Mouse (Mus musculus) neural tube, embryonic 15.5 days (tissue): ENCODE results near the gene Fam53a. TPM values are rescaled to one million over a fixed set of nuclear protein-coding genes. Genes with fewer than 3 reads are reported as not detected.

ENCODE experiments used
- ATAC-seq: fragments of 200-750 bp; cut with Nextera tagmentation; 2 replicates; pipeline ENCODE4 v1.8.0; 2017; ENCODE audit warnings: mild to moderate bottlenecking, moderate TSS enrichment, moderate library complexity; ENCODE audit not compliant: low FRiP score
- H3K27ac ChIP-seq: fragments of 300-500 bp; sonication (generic); replicated peaks from 2 replicates; pipeline ENCODE4 v1.5.1; 2015; ENCODE audit warnings: mild to moderate bottlenecking, inconsistent platforms
- H3K27me3 ChIP-seq: fragments of 300-500 bp; sonication (generic); replicated peaks from 2 replicates; pipeline ENCODE4 v1.6.1; 2015; ENCODE audit warnings: inconsistent platforms
- H3K36me3 ChIP-seq: fragments of 300-500 bp; sonication (generic); 2 replicates; pipeline ENCODE4 v1.6.1; 2015; ENCODE audit warnings: inconsistent platforms
- H3K4me1 ChIP-seq: fragments of 300-500 bp; sonication (generic); 2 replicates; pipeline ENCODE4 v1.6.1; 2015; ENCODE audit warnings: inconsistent platforms
- H3K4me2 ChIP-seq: fragments of 300-500 bp; sonication (generic); 2 replicates; pipeline ENCODE4 v1.6.1; 2015; ENCODE audit warnings: inconsistent platforms, mild to moderate bottlenecking, moderate library complexity
- H3K4me3 ChIP-seq: fragments of 300-500 bp; sonication (generic); replicated peaks from 2 replicates; pipeline ENCODE4 v1.5.1; 2015; ENCODE audit warnings: mild to moderate bottlenecking, inconsistent platforms
- H3K9ac ChIP-seq: fragments of 300-500 bp; sonication (generic); replicated peaks from 2 replicates; pipeline ENCODE4 v1.6.1; 2015; ENCODE audit warnings: mild to moderate bottlenecking, inconsistent platforms
- H3K9me3 ChIP-seq: fragments of 300-500 bp; sonication (generic); replicated peaks from 2 replicates; pipeline ENCODE4 v1.6.1; 2016; ENCODE audit warnings: inconsistent platforms
- WGBS: fragments of 180-500 bp; shearing (Covaris S2); methylation state at CpG from one replicate; pipeline ENCODE4 v1.1.7; 2015; ENCODE audit warnings: mixed read lengths; 5-methylcytosine and 5-hydroxymethylcytosine counted together
- polyA plus RNA-seq: library from polyadenylated mRNA; unstranded; fragments of >200 nt; fragmentation: Nextera tagmentation; extraction: Ambion mirVana; gene quantifications from 2 replicates; pipeline ENCODE4 v1.2.1, GENCODE M21; 2015

Fam53a gene
- polyA plus RNA-seq, 1 experiment from 2014 or later, result 25.5 TPM

- ATAC-seq, result no peak
- H3K4me1 ChIP-seq, result peaks cover 61% of the 10 kb centered on the region
- H3K9me3 ChIP-seq, result no peaks in the 10 kb centered on the region
- no peak overlapping the region for H3K9ac ChIP-seq
- H3K36me3 ChIP-seq, result peaks cover 20% of the 10 kb centered on the region
- WGBS, result 97% methylated on average over 13 of the region's 13 CpGs
- H3K4me3 ChIP-seq, result no peak overlapping the region
- H3K27me3 ChIP-seq, result no peaks in the 10 kb centered on the region
- no peak overlapping the region for H3K4me2 ChIP-seq
- no peak overlapping the region for H3K27ac ChIP-seq
Observed at GRCm38 (mm10) chr5:33654424-33654823, 25.0 kb upstream of the Fam53a start.

GRCm38 (mm10) chr5:33652783-33653173 lies 23.3 kb upstream of the Fam53a start:
- no peaks in the 10 kb centered on the region for H3K9me3 ChIP-seq
- peak overlapping the region; percentile 99 for H3K27ac ChIP-seq
- H3K9ac ChIP-seq, result 0 out of 2 replicates have a peak overlapping the region, but pooled peaks have one; percentile 11
- H3K36me3 ChIP-seq, result peaks cover 28% of the 10 kb centered on the region
- no peaks in the 10 kb centered on the region for H3K27me3 ChIP-seq
- WGBS, result 2% methylated on average over 9 of the region's 9 CpGs
- H3K4me3 ChIP-seq, result peak overlapping the region; percentile 85
- H3K4me2 ChIP-seq, result peak overlapping the region; percentile 68
- peaks cover 51% of the 10 kb centered on the region for H3K4me1 ChIP-seq
- ATAC-seq, result peak; percentile 7; the same call in 1 of the 2 replicates

DNA sequence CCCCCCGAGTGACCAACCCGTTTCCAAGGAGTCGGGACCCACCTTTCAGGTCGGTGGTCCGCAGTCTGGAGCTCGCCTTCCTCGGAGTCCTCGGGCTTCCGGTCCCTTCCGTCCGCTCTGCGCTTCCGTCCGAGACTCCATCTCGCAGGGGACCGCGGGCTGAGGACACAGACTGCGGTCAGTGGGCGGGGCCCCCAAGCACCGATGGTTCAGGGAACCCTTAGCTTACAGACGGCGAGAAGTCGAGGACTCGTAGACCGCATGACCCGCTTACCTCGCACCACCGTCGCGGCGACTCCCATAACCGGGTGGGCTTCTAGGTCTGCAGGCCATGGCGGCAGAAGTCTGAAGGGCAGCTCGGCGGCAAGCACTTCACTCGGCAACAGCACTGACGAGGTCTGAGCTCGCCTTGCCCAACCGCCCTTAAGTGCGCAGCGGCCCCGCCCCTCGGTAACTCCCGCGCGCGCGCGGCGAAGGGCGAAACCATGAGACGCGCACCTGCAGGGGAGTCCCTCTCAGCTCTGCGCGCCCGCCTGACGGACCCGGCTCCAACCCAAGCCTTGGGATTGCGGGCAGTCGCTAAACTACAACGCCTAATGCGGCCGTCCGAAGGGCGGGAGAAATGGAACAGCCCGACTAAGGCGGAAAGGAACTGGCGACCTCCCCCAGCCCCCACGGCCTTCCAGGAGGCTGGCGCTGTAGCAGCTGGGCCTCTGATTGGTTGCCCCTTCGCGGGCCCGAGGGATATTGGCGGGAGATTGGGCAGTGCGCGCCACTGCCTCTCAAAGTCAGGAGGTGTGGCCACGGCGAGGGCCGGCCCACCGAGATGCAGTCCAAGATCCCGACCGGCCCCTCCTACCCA lies 22.7 kb upstream of the Fam53a start, which contains the start of gene Slbp:
Gene Slbp (minus strand): TSS at position 654 of the 862 bp plus-strand sequence.
- under 1% methylated on average over 82 of the region's 82 CpGs for WGBS
- H3K4me3 ChIP-seq, result peak within 1 kb of the TSS; percentile 85
- H3K36me3 ChIP-seq, result peaks cover 32% of the 10 kb centered on the region
- ATAC-seq, result peak; percentile 95
- H3K9ac ChIP-seq, result peak within 1 kb of the TSS; percentile 85
- H3K4me1 ChIP-seq, result peaks cover 50% of the 10 kb centered on the region
- peak within 1 kb of the TSS; percentile 99 for H3K27ac ChIP-seq
- H3K4me2 ChIP-seq, result peak within 1 kb of the TSS; percentile 68
- H3K9me3 ChIP-seq, result no peaks in the 10 kb centered on the region
- H3K27me3 ChIP-seq, result no peaks in the 10 kb centered on the region

- no peak; the same call in 1 of the 2 replicates for ATAC-seq
- 0% methylated on average over 11 of the region's 11 CpGs for WGBS
- Histone ChIP-seq H3K27me3 (no peaks in the 10 kb centered on the region), H3K4me1 (peaks cover 44% of the 10 kb centered on the region), H3K36me3 (peaks cover 33% of the 10 kb centered on the region), H3K9me3 (no peaks in the 10 kb centered on the region), H3K27ac (peak overlapping the region; percentile 99), H3K4me3 (peak overlapping the region; percentile 85), H3K9ac (peak overlapping the region; percentile 85), H3K4me2 (peak overlapping the region; percentile 68)
Observed at GRCm38 (mm10) chr5:33651541-33651920, 22.1 kb upstream of the Fam53a start.

DNA sequence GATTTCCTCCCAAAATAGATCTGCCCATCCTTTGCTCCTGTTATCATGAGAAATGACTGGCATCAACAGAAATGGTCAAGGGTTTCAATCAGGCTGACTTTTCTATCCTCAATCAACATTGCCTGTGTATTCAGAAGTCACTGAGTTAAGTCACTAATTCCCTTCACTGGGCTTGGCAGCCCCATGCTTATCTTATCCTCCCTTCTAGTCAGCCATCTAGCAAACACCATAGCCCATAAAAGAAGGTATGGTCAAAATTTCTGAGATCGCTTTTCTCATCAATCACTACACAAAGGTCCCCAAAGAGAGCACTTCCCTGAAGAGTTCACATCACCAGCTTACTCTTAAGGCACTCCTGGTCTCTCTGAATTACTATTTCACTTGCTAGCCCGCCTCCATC lies 21.6 kb upstream of the Fam53a start:
- no peaks in the 10 kb centered on the region for H3K9me3 ChIP-seq
- H3K4me2 ChIP-seq, result peak overlapping the region; percentile 68
- H3K4me3 ChIP-seq, result peak overlapping the region; percentile 85
- WGBS, result 13% methylated on average over 2 of the region's 2 CpGs
- peaks cover 38% of the 10 kb centered on the region for H3K36me3 ChIP-seq
- peak overlapping the region; percentile 99; the same call in 1 of the 2 replicates for H3K27ac ChIP-seq
- H3K27me3 ChIP-seq, result no peaks in the 10 kb centered on the region
- peaks cover 39% of the 10 kb centered on the region for H3K4me1 ChIP-seq
- ATAC-seq, result no peak
- peak overlapping the region; percentile 85 for H3K9ac ChIP-seq

DNA sequence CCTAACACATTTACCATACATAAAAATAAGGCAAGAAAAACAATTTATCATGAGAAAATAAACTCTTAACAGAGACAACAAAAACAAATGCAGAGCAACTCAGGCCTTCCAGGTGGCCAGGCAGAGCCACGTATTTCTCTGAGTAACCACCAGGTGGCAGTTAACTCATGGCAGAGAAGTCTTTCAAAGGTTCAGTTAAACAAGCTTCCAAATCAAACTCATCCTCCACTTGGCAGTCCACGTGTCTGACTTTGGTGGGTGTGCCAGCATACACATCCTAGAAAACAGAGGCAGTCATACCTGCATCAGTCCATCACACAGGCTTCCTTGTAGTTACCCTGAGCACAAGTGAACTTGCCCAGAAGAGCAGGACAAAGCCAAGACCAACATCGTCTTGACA lies 11.2 kb upstream of the Fam53a start:
- Histone ChIP-seq H3K36me3 (peaks cover 49% of the 10 kb centered on the region), H3K27ac (no peak overlapping the region), H3K9me3 (no peaks in the 10 kb centered on the region), H3K4me3 (no peak overlapping the region), H3K4me1 (no peaks in the 10 kb centered on the region), H3K9ac (no peak overlapping the region), H3K27me3 (no peaks in the 10 kb centered on the region), H3K4me2 (no peak overlapping the region)
- no peak for ATAC-seq
- WGBS, result 37% methylated on average over 3 of the region's 3 CpGs

GRCm38 (mm10) chr5:33638826-33639225 lies 9.4 kb upstream of the Fam53a start:
- 74% methylated on average over 4 of the region's 4 CpGs for WGBS

DNA sequence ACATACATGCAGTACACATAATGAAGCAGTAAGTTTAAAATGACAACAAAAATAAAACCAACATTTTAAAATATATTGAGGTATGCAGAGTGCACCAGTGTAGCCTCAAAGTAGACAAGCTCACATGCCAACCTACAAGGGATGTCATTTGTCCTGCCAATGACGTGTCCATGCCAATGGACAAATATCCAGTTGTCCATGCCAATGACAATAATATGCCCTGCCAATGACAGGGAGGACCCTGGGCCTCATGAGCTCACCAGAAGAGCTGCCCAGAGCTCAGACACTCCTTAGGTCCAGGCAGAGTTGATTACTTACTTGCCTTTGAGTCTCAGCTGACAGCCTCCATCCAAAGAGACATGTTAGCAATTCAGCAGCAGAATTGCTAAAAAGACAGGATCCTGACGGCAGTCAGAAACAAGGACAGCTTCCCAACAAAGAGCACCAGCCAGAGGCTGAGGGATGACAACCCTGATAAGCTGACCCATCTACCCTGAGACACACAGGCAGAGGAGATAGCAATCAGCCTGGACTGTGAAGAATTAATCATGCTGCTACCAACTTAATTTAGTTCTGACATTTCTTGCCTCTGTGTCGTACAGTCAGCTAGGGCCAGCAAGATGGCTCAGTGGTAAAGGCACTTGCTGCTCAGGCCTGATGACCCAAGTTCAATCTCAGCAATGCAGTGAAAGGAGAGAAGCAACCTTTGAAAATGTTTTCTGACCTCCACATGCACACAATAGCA lies 8.3 kb upstream of the Fam53a start:
- no peak overlapping the region for H3K4me2 ChIP-seq
- peaks cover 26% of the 10 kb centered on the region for H3K36me3 ChIP-seq
- H3K4me3 ChIP-seq, result no peak overlapping the region
- no peaks in the 10 kb centered on the region for H3K4me1 ChIP-seq
- H3K9me3 ChIP-seq, result no peaks in the 10 kb centered on the region
- no peaks in the 10 kb centered on the region for H3K27me3 ChIP-seq
- H3K9ac ChIP-seq, result no peak overlapping the region
- no peak for ATAC-seq
- H3K27ac ChIP-seq, result no peak overlapping the region
- 84% methylated on average over 3 of the region's 3 CpGs for WGBS

More at GRCm38 (mm10) chr5:33638826-33639225, 9.4 kb upstream of the Fam53a start:
- Histone ChIP-seq H3K9me3 (no peaks in the 10 kb centered on the region), H3K27me3 (no peaks in the 10 kb centered on the region), H3K9ac (no peak overlapping the region), H3K4me3 (no peak overlapping the region), H3K4me2 (no peak overlapping the region), H3K27ac (no peak overlapping the region), H3K4me1 (no peaks in the 10 kb centered on the region), H3K36me3 (peaks cover 36% of the 10 kb centered on the region)
- ATAC-seq, result no peak

- Histone ChIP-seq H3K27ac (no peak overlapping the region), H3K9me3 (no peaks in the 10 kb centered on the region), H3K9ac (no peak overlapping the region), H3K4me2 (no peak overlapping the region), H3K4me3 (no peak overlapping the region), H3K4me1 (peaks cover 7% of the 10 kb centered on the region), H3K36me3 (peaks cover 8% of the 10 kb centered on the region), H3K27me3 (no peaks in the 10 kb centered on the region)
- WGBS, result 87% methylated on average over 3 of the region's 3 CpGs
- ATAC-seq, result no peak
Observed at GRCm38 (mm10) chr5:33635361-33635760, 5.9 kb upstream of the Fam53a start.

- H3K4me3 ChIP-seq, result no peak overlapping the region
- ATAC-seq, result no peak
- H3K27me3 ChIP-seq, result no peaks in the 10 kb centered on the region
- 0 out of 2 replicates have a peak, but pooled peaks cover under 1% of the 10 kb centered on the region for H3K36me3 ChIP-seq
- peaks cover 23% of the 10 kb centered on the region for H3K4me1 ChIP-seq
- H3K9ac ChIP-seq, result no peak overlapping the region
- WGBS, result 96% methylated on average over 1 of the region's 1 CpGs
- H3K27ac ChIP-seq, result no peak overlapping the region
- no peak overlapping the region for H3K4me2 ChIP-seq
- H3K9me3 ChIP-seq, result no peaks in the 10 kb centered on the region
Observed at GRCm38 (mm10) chr5:33632526-33632925, 3.1 kb upstream of the Fam53a start.

DNA sequence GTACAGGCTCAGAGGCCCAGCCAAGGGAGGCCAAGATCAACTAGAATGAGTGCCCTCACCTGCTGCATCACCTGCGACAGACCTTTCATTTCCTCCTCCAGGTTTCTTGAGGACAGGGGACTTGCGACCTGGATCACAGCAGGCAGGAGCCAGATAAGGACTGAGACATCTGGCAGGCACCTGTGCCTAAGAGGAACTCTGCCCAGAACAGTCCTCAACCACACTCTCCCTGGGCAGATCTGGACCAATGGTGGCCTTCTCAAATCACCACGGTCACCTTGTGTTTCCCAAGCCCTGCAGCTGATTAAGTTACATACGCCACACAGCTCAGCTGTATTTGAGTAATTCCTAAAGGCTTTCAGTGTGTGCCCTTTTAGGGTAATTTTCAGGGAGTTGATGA lies 1.2 kb upstream of the Fam53a start:
- H3K9ac ChIP-seq, result 0 out of 2 replicates have a peak overlapping the region, but pooled peaks have one; percentile 54
- no peak for ATAC-seq
- no peak overlapping the region for H3K27ac ChIP-seq
- H3K4me2 ChIP-seq, result peak overlapping the region; percentile 92
- H3K4me1 ChIP-seq, result peaks cover 23% of the 10 kb centered on the region
- 81% methylated on average over 4 of the region's 4 CpGs for WGBS
- no peaks in the 10 kb centered on the region for H3K9me3 ChIP-seq
- H3K36me3 ChIP-seq, result no peaks in the 10 kb centered on the region
- peak overlapping the region; percentile 86 for H3K4me3 ChIP-seq
- H3K27me3 ChIP-seq, result no peaks in the 10 kb centered on the region
